In the genomic region with DNA sequence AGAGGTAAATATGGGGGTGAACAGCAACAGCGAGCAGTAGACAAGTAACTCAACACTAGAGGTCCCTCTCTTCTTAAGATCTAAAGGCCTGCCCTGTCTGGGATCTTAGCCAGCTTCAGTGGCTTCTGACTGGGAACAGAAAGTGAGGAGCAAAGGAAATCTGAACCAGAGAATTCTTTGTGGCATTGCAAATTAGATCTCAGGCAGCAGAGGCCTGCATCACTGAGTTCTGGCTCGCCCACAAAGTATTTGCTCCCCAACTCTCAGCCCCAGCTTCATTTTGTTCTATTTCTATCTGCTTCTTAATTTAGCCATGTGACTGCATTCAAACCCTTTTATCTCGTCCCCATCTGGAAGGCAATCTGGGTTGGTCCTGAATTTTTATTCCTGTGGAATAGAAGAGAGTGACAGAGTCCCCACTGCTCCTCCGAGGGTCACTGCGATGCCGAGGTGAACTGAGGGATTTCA, we compare ENCODE assay signal across 9 mouse cellular contexts.
DNase-seq lines count a peak whose midpoint lies in the region; ATAC-seq lines count a peak whose summit lies in the region.
"Had no signal": no experiment of that assay in that cellular context is flagged by ENCODE, and none has a peak within 500 bp of the region (broad histone marks: within the 10 kb centered on the region; RNA-seq: fewer than 3 reads in every experiment).

No protein-coding gene starts in this region.

- no peaks in the 10 kb centered on the region for H3K27me3 ChIP-seq in hindbrain, embryonic 14.5 days (ENCODE audit: control insufficient read depth, insufficient read depth, low read length)
- 0 out of 2 replicates have a peak, but pooled peaks cover 2% of the 10 kb centered on the region for H3K27me3 ChIP-seq in hindbrain, embryonic 12.5 days
- H3K27me3 ChIP-seq in embryonic facial prominence, embryonic 13.5 days: no peaks in the 10 kb centered on the region
- H3K27me3 ChIP-seq: limb, embryonic 15.5 days had no signal

- DNase-seq in hindbrain, embryonic 14.5 days (ENCODE audit: low spot score): peak; percentile 76
- DNase-seq in adrenal gland, postnatal 14 days: peak; percentile 69
- DNase-seq in heart, postnatal 4 days: peak; percentile 41
- DNase-seq in left cerebral cortex, adult 9 months (ENCODE audit: low spot score in 2 of 2): peak; percentile 78 to 85
- peak; percentile 86 to 90 for DNase-seq in right cerebral cortex, postnatal 10 days (ENCODE audit: low spot score in 2 of 2)
- no peak for DNase-seq in thymus, postnatal 14 days

- no peak overlapping the region for H3K4me2 ChIP-seq in hindbrain, embryonic 14.5 days (replicated peaks)
- H3K4me2 ChIP-seq in hindbrain, embryonic 12.5 days (replicated peaks): no peak overlapping the region
- H3K4me2 ChIP-seq in embryonic facial prominence, embryonic 13.5 days: no peak overlapping the region
- H3K4me2 ChIP-seq: limb, embryonic 15.5 days had no signal

- peak overlapping the region; percentile 9; the same call in 1 of the 2 replicates for H3K27ac ChIP-seq in hindbrain, embryonic 14.5 days
- H3K27ac ChIP-seq in hindbrain, embryonic 12.5 days: no peak overlapping the region
- peak overlapping the region; percentile 80 for H3K27ac ChIP-seq in embryonic facial prominence, embryonic 13.5 days
- H3K27ac ChIP-seq: limb, embryonic 15.5 days had no signal

- H3K36me3 ChIP-seq in hindbrain, embryonic 14.5 days (replicated peaks; ENCODE audit: control insufficient read depth, insufficient read depth): no peaks in the 10 kb centered on the region
- H3K36me3 ChIP-seq in hindbrain, embryonic 12.5 days: no peaks in the 10 kb centered on the region
- H3K36me3 ChIP-seq in embryonic facial prominence, embryonic 13.5 days: no peaks in the 10 kb centered on the region
- H3K36me3 ChIP-seq: limb, embryonic 15.5 days had no signal

- WGBS in hindbrain, embryonic 14.5 days: 59% methylated on average over 6 of the region's 6 CpGs
- 64% methylated on average over 6 of the region's 6 CpGs for WGBS in hindbrain, embryonic 12.5 days
- 39% methylated on average over 6 of the region's 6 CpGs for WGBS in embryonic facial prominence, embryonic 13.5 days

- no peak overlapping the region for H3K4me3 ChIP-seq in hindbrain, embryonic 14.5 days (replicated peaks; ENCODE audit: low read length)
- H3K4me3 ChIP-seq in hindbrain, embryonic 12.5 days: no peak overlapping the region
- H3K4me3 ChIP-seq in embryonic facial prominence, embryonic 13.5 days: no peak overlapping the region
- H3K4me3 ChIP-seq: limb, embryonic 15.5 days had no signal

- H3K9ac ChIP-seq in hindbrain, embryonic 14.5 days: no peak overlapping the region
- H3K9ac ChIP-seq in hindbrain, embryonic 12.5 days: no peak overlapping the region
- no peak overlapping the region for H3K9ac ChIP-seq in embryonic facial prominence, embryonic 13.5 days
- H3K9ac ChIP-seq: limb, embryonic 15.5 days had no signal

- no peaks in the 10 kb centered on the region for H3K4me1 ChIP-seq in hindbrain, embryonic 14.5 days (replicated peaks; ENCODE audit: control insufficient read depth, insufficient read depth, low read length)
- H3K4me1 ChIP-seq in hindbrain, embryonic 12.5 days: no peaks in the 10 kb centered on the region
- peaks cover 18% of the 10 kb centered on the region for H3K4me1 ChIP-seq in embryonic facial prominence, embryonic 13.5 days

- H3K9me3 ChIP-seq in hindbrain, embryonic 14.5 days (ENCODE audit: control insufficient read depth, low read length): no peaks in the 10 kb centered on the region
- no peaks in the 10 kb centered on the region for H3K9me3 ChIP-seq in hindbrain, embryonic 12.5 days (replicated peaks)
- H3K9me3 ChIP-seq in embryonic facial prominence, embryonic 13.5 days: no peaks in the 10 kb centered on the region
- H3K9me3 ChIP-seq: limb, embryonic 15.5 days had no signal

- peak; percentile 82 for ATAC-seq in hindbrain, embryonic 14.5 days (ENCODE audit: low FRiP score)
- no peak for ATAC-seq in hindbrain, embryonic 12.5 days (ENCODE audit: low FRiP score)
- 0 out of 2 replicates have a peak, but pooled peaks have one; percentile 62 for ATAC-seq in embryonic facial prominence, embryonic 13.5 days (ENCODE audit: insufficient number of reproducible peaks, insufficient read depth, low FRiP score, low TSS enrichment, low read depth)
